Mouse (Mus musculus) hematopoietic stem cell, adult 5-6 weeks (primary cell): Measurements from ENCODE around the gene Fkbp4. TPM values are rescaled to one million over a fixed set of nuclear protein-coding genes. Genes with fewer than 3 reads are reported as not detected.
A peak's percentile ranks its signal among the peaks of the same experiment; 100 is the strongest.

Source experiments
- ATAC-seq, 2 experiments: fragments of 125-278 bp in 1 of 2; replicated peaks in 1 of 2; 2 replicates each; pipeline ENCODE4 v1.8.0; 2016 to 2017; ENCODE audit warnings: inconsistent platforms in 2 of 2, mild to moderate bottlenecking in 2 of 2, moderate number of reproducible peaks in 2 of 2, low read depth in 1 of 2, moderate TSS enrichment in 1 of 2; ENCODE audit not compliant: low FRiP score in 2 of 2, poor library complexity in 2 of 2, severe bottlenecking in 2 of 2, insufficient read depth in 1 of 2, low TSS enrichment in 1 of 2
- total RNA-seq: library from RNA; stranded (forward); fragments of 172-1452, 232-1000 nt; gene quantifications from 2 replicates; pipeline ENCODE4 v1.2.3, GENCODE M21; 2017

The Fkbp4 gene
- total RNA-seq, 1 experiment from 2014 or later: 308 TPM

- ATAC-seq: no peak
These were observed 22.3 kb downstream of the Fkbp4 start for GRCm38 (mm10) chr6:128416169-128416568.

- ATAC-seq: peak; percentile 60 to 84; a peak in 3 of 4 replicates
These were observed 27.4 kb downstream of the Fkbp4 start for GRCm38 (mm10) chr6:128411115-128411514.

GRCm38 (mm10) chr6:128410305-128410704, 28.2 kb downstream of the Fkbp4 start:
- no peak for ATAC-seq

GRCm38 (mm10) chr6:128408544-128409125, 29.8 kb downstream of the Fkbp4 start:
- no peak for ATAC-seq

GRCm38 (mm10) chr6:128404708-128405107, 33.8 kb downstream of the Fkbp4 start:
- peak; percentile 79 to 81 for ATAC-seq

GRCm38 (mm10) chr6:128399421-128400185, 38.9 kb downstream of the Fkbp4 start:
- no peak for ATAC-seq

- no peak for ATAC-seq
These were observed 39.5 kb downstream of the Fkbp4 start, which contains the start of gene Nrip2 for GRCm38 (mm10) chr6:128398996-128399395. TSS of gene Nrip2 (plus strand) at chr6:128399296.

GRCm38 (mm10) chr6:128397574-128398261, 40.8 kb downstream of the Fkbp4 start:
- no peak for ATAC-seq

- no peak for ATAC-seq
These were observed 47.8 kb downstream of the Fkbp4 start for GRCm38 (mm10) chr6:128390683-128391082.

- ATAC-seq: no peak
These were observed 49.3 kb downstream of the Fkbp4 start for GRCm38 (mm10) chr6:128389185-128389584.

GRCm38 (mm10) chr6:128385026-128385425, 53.5 kb downstream of the Fkbp4 start:
- ATAC-seq: no peak

- 0 out of 4 replicates have a peak, but pooled peaks of 1 of the 2 experiments have one; percentile 41 for ATAC-seq
These were observed 54.7 kb downstream of the Fkbp4 start for GRCm38 (mm10) chr6:128383752-128384151.

- no peak for ATAC-seq
These were observed 57.2 kb downstream of the Fkbp4 start for GRCm38 (mm10) chr6:128381254-128381653.

GRCm38 (mm10) chr6:128380594-128381167, 57.8 kb downstream of the Fkbp4 start:
- ATAC-seq: peak in 1 of 2 experiments; percentile 37; a peak in 1 of 4 replicates
